In the genomic region with DNA sequence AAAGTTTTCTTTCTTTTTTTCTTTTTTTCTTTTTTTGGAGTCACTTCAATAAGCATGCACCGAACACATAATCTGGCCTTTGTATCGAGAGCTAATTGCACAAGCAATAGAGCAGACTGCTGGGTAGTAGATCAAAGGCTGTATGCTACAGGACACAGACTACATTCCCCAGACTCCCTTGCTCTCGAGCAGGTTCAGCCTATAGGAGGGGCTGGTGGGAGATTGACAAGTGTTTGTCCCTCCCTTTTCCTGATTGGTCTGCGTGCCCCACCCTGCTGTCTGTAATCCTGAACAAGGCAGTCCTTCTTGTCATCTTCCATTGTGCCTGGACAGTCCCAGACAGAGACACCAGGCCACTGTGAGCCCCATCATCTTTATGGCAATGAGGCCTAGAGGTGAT, we compare ENCODE assay signal across 11 mouse cellular contexts.
DNase-seq lines count a peak whose midpoint lies in the region; ATAC-seq and TF ChIP-seq lines count a peak whose summit lies in the region.
"Had no signal": no experiment of that assay in that cellular context is flagged by ENCODE, and none has a peak within 500 bp of the region (broad histone marks: within the 10 kb centered on the region; RNA-seq: fewer than 3 reads in every experiment).

No protein-coding gene starts in this region.

- H3K27me3 ChIP-seq in thymus, adult 2 months (ENCODE audit: control insufficient read depth, insufficient read depth, low read length) = no peaks in the 10 kb centered on the region
- H3K27me3 ChIP-seq in hindbrain, embryonic 14.5 days (ENCODE audit: control insufficient read depth, insufficient read depth, low read length) = no peaks in the 10 kb centered on the region
- H3K27me3 ChIP-seq: embryonic facial prominence, embryonic 12.5 days; heart, embryonic 15.5 days had no signal

- no peak overlapping the region for H3K4me2 ChIP-seq in hindbrain, embryonic 14.5 days (replicated peaks)
- H3K4me2 ChIP-seq: embryonic facial prominence, embryonic 12.5 days; heart, embryonic 15.5 days had no signal

- H3K4me1 ChIP-seq in thymus, adult 2 months (replicated peaks; ENCODE audit: control insufficient read depth, insufficient read depth, low read length) = no peaks in the 10 kb centered on the region
- H3K4me1 ChIP-seq in hindbrain, embryonic 14.5 days (replicated peaks; ENCODE audit: control insufficient read depth, insufficient read depth, low read length) = no peaks in the 10 kb centered on the region
- H3K4me1 ChIP-seq: embryonic facial prominence, embryonic 12.5 days had no signal

- no peak for TF ChIP-seq POLR2A in thymus, adult 2 months (IDR thresholded peaks at IDR 0.05; ENCODE audit: control insufficient read depth, extremely low read depth, insufficient read depth, low read length, poor library complexity)

- no peaks in the 10 kb centered on the region for H3K36me3 ChIP-seq in thymus, adult 2 months (ENCODE audit: control insufficient read depth, insufficient read depth, low read length)
- H3K36me3 ChIP-seq in hindbrain, embryonic 14.5 days (replicated peaks; ENCODE audit: control insufficient read depth, insufficient read depth) = no peaks in the 10 kb centered on the region
- H3K36me3 ChIP-seq: embryonic facial prominence, embryonic 12.5 days; heart, embryonic 15.5 days had no signal

- H3K9me3 ChIP-seq in hindbrain, embryonic 14.5 days (ENCODE audit: control insufficient read depth, low read length) = no peaks in the 10 kb centered on the region
- H3K9me3 ChIP-seq: embryonic facial prominence, embryonic 12.5 days; heart, embryonic 15.5 days had no signal

- 47% methylated on average over 4 of the region's 4 CpGs for WGBS in thymus, adult 2 months
- WGBS in hindbrain, embryonic 14.5 days = 33% methylated on average over 4 of the region's 4 CpGs

- H3K9ac ChIP-seq in hindbrain, embryonic 14.5 days = no peak overlapping the region
- H3K9ac ChIP-seq: embryonic facial prominence, embryonic 12.5 days; heart, embryonic 15.5 days; liver, embryonic 14.5 days had no signal

- no peak overlapping the region for H3K27ac ChIP-seq in thymus, adult 2 months (ENCODE audit: control insufficient read depth, insufficient read depth, low read length)
- H3K27ac ChIP-seq in hindbrain, embryonic 14.5 days = no peak overlapping the region
- H3K27ac ChIP-seq: embryonic facial prominence, embryonic 12.5 days; heart, embryonic 15.5 days; liver, embryonic 14.5 days had no signal

- DNase-seq in thymus, postnatal 4 days = peak; percentile 10
- no peak for DNase-seq in thymus, adult 2 months
- no peak for DNase-seq in hindbrain, embryonic 14.5 days (ENCODE audit: low spot score)
- DNase-seq in left cerebral cortex, adult 8-10 months (ENCODE audit: low spot score in 2 of 2) = no peak
- DNase-seq in gastrocnemius, adult 8-10 months (ENCODE audit: low spot score in 2 of 2) = no peak
- DNase-seq in layer of hippocampus, postnatal 36 days = no peak

- peak; percentile 83 for ATAC-seq in hindbrain, embryonic 14.5 days (ENCODE audit: low FRiP score)
- ATAC-seq in megakaryocyte progenitor cell, adult 5-6 weeks (replicated peaks; ENCODE audit: poor library complexity) = peak; percentile 75
- ATAC-seq in monocyte, adult 5-6 weeks (replicated peaks; ENCODE audit: insufficient number of reproducible peaks, low FRiP score, low TSS enrichment, poor library complexity, severe bottlenecking) = no peak

- no peak overlapping the region for H3K4me3 ChIP-seq in thymus, adult 2 months (ENCODE audit: control insufficient read depth, insufficient read depth, low read length)
- H3K4me3 ChIP-seq in hindbrain, embryonic 14.5 days (replicated peaks; ENCODE audit: low read length) = no peak overlapping the region
- H3K4me3 ChIP-seq: embryonic facial prominence, embryonic 12.5 days; heart, embryonic 15.5 days had no signal

- no peak for TF ChIP-seq CTCF in thymus, adult 2 months (IDR thresholded peaks at IDR 0.05; ENCODE audit: borderline replicate concordance, control insufficient read depth, extremely low read depth, insufficient read depth, low read length, poor library complexity)
